Mouse (Mus musculus) MEL (cell line): ENCODE measurements at regions not wholly inside any gene's neighbourhood (a gene's known extent, or its start where the extent isn't known, plus 50 kb on each side); places are given as distances from the start of the nearest gene placed in this dataset.

Experiments
- DNase-seq: peaks from one replicate; pipeline ENCODE4 v3.0.0; 2011; ENCODE audit warnings: low read depth, low spot score
- H3K27ac ChIP-seq: 2 replicates; pipeline ENCODE4 v1.5.1; 2012; ENCODE audit warnings: low read depth, mild to moderate bottlenecking, control low read depth, low read length, moderate library complexity; ENCODE audit not compliant: control insufficient read depth
- H3K27me3 ChIP-seq, 2 experiments: fragments of 150-350 bp in 1 of 2; sonication (generic) in 1 of 2; 2 replicates each; pipeline ENCODE4 v1.6.1; 2012; ENCODE audit warnings: low read length in 2 of 2, mild to moderate bottlenecking in 2 of 2, improper control_type of control experiment in 1 of 2, moderate library complexity in 1 of 2; ENCODE audit not compliant: insufficient read depth in 2 of 2, control insufficient read depth in 1 of 2
- H3K36me3 ChIP-seq, 2 experiments: 2 replicates each; pipeline ENCODE4 v1.6.1; 2012 to 2014; ENCODE audit warnings: low read length in 2 of 2, improper control_type of control experiment in 1 of 2, inconsistent platforms in 1 of 2, mild to moderate bottlenecking in 1 of 2; ENCODE audit not compliant: insufficient read depth in 2 of 2, control insufficient read depth in 1 of 2
- H3K4me1 ChIP-seq, 2 experiments: fragments of 150-350 bp in 1 of 2; sonication (generic) in 1 of 2; 2 replicates each; pipeline ENCODE4 v1.6.1; 2012; ENCODE audit warnings: low read length in 2 of 2, improper control_type of control experiment in 1 of 2, mild to moderate bottlenecking in 1 of 2; ENCODE audit not compliant: insufficient read depth in 2 of 2, control insufficient read depth in 1 of 2
- H3K4me3 ChIP-seq, 2 experiments: fragments of 150-350 bp in 1 of 2; sonication (generic) in 1 of 2; 2 replicates each; pipeline ENCODE4 v1.5.1; 2012; ENCODE audit warnings: low read depth in 2 of 2, low read length in 2 of 2, mild to moderate bottlenecking in 2 of 2, moderate library complexity in 2 of 2, control low read depth in 1 of 2, improper control_type of control experiment in 1 of 2; ENCODE audit not compliant: control insufficient read depth in 1 of 2, insufficient read depth in 1 of 2
- H3K79me2 ChIP-seq: 2 replicates; pipeline ENCODE4 v1.6.1; 2012; ENCODE audit warnings: mild to moderate bottlenecking, low read length, moderate library complexity; ENCODE audit not compliant: control insufficient read depth, poor library complexity, insufficient read depth
- H3K9ac ChIP-seq: 2 replicates; pipeline ENCODE4 v1.6.1; 2012; ENCODE audit warnings: low read depth, mild to moderate bottlenecking, control low read depth, low read length, moderate library complexity; ENCODE audit not compliant: control insufficient read depth, poor library complexity, severe bottlenecking
- H3K9me3 ChIP-seq: fragments of 150-350 bp; sonication (generic); replicated peaks from 2 replicates; pipeline ENCODE4 v1.6.1; 2012; ENCODE audit warnings: mild to moderate bottlenecking, low read length, improper control_type of control experiment, moderate library complexity; ENCODE audit not compliant: insufficient read depth
- CHD1 ChIP-seq: IDR thresholded peaks from 2 replicates; pipeline ENCODE4 v1.6.1; 2012; ENCODE audit warnings: low read depth, mild to moderate bottlenecking, inconsistent platforms, low read length, improper control_type of control experiment
- CHD2 ChIP-seq: IDR thresholded peaks from 2 replicates; pipeline ENCODE4 v1.6.1; 2011; ENCODE audit warnings: low read length, improper control_type of control experiment
- CTCF ChIP-seq, 3 experiments: IDR thresholded peaks in 2 of 3; conservative IDR thresholded peaks in 1 of 3; 2 replicates each; pipeline ENCODE4 v1.5.1; 2011 to 2012; ENCODE audit warnings: low read length in 3 of 3, low read depth in 2 of 3, mild to moderate bottlenecking in 2 of 3, improper control_type of control experiment in 1 of 3, inconsistent platforms in 1 of 3, mixed read lengths in 1 of 3, moderate library complexity in 1 of 3; ENCODE audit not compliant: control insufficient read depth in 1 of 3, insufficient read depth in 1 of 3, poor library complexity in 1 of 3, severe bottlenecking in 1 of 3
- E2F4 ChIP-seq: IDR thresholded peaks from 2 replicates; pipeline ENCODE4 v1.6.1; 2011; ENCODE audit warnings: low read depth, low read length, improper control_type of control experiment, borderline replicate concordance
- EP300 ChIP-seq, 2 experiments: IDR thresholded peaks; 2 replicates each; pipeline ENCODE4 v1.6.1; 2011; ENCODE audit warnings: improper control_type of control experiment in 2 of 2, low read length in 2 of 2, low read depth in 1 of 2, mild to moderate bottlenecking in 1 of 2
- ETS1 ChIP-seq: IDR thresholded peaks from 2 replicates; pipeline ENCODE4 v1.6.1; 2012; ENCODE audit warnings: low read depth, mild to moderate bottlenecking, inconsistent platforms, low read length, improper control_type of control experiment, moderate library complexity
- GATA1 ChIP-seq: IDR thresholded peaks from 2 replicates; pipeline ENCODE4 v1.6.1; 2011; ENCODE audit warnings: low read depth, low read length, improper control_type of control experiment
- HCFC1 ChIP-seq: IDR thresholded peaks from 2 replicates; pipeline ENCODE4 v1.6.1; 2012; ENCODE audit warnings: low read depth, mild to moderate bottlenecking, inconsistent platforms, low read length, improper control_type of control experiment, moderate library complexity
- MAFK ChIP-seq: IDR thresholded peaks from 2 replicates; pipeline ENCODE4 v1.6.1; 2011; ENCODE audit warnings: low read depth, mild to moderate bottlenecking, low read length, improper control_type of control experiment, borderline replicate concordance
- MAX ChIP-seq: IDR thresholded peaks from 2 replicates; pipeline ENCODE4 v1.6.1; 2011; ENCODE audit warnings: low read length, improper control_type of control experiment
- MAZ ChIP-seq: IDR thresholded peaks from 2 replicates; pipeline ENCODE4 v1.6.1; 2012; ENCODE audit warnings: low read depth, mild to moderate bottlenecking, inconsistent platforms, low read length, improper control_type of control experiment
- MEF2A ChIP-seq: IDR thresholded peaks from 2 replicates; pipeline ENCODE4 v1.6.1; 2014; ENCODE audit warnings: low read depth, mild to moderate bottlenecking, inconsistent platforms, low read length, improper control_type of control experiment; ENCODE audit not compliant: poor library complexity, insufficient replicate concordance, severe bottlenecking; ENCODE audit errors: extremely low read depth
- NRF1 ChIP-seq: IDR thresholded peaks from 2 replicates; pipeline ENCODE4 v1.6.1; 2014; ENCODE audit warnings: low read depth, mild to moderate bottlenecking, inconsistent platforms, low read length, improper control_type of control experiment, moderate library complexity; ENCODE audit not compliant: poor library complexity, insufficient read depth, severe bottlenecking
- POLR2AphosphoS5 ChIP-seq: IDR thresholded peaks from 2 replicates; pipeline ENCODE4 v1.6.1; 2012; ENCODE audit warnings: low read depth, borderline replicate concordance, mild to moderate bottlenecking, inconsistent platforms, low read length, moderate library complexity, mixed read lengths
- RCOR1 ChIP-seq: IDR thresholded peaks from 2 replicates; pipeline ENCODE4 v1.6.1; 2012; ENCODE audit warnings: low read depth, mild to moderate bottlenecking, inconsistent platforms, low read length, improper control_type of control experiment
- SIN3A ChIP-seq: IDR thresholded peaks from 2 replicates; pipeline ENCODE4 v1.6.1; 2012; ENCODE audit warnings: low read length, improper control_type of control experiment, inconsistent platforms
- TAL1 ChIP-seq: IDR thresholded peaks from 2 replicates; pipeline ENCODE4 v1.6.1; 2012; ENCODE audit warnings: mild to moderate bottlenecking, inconsistent platforms, low read length, moderate library complexity, mixed read lengths
- TBP ChIP-seq: IDR thresholded peaks from 2 replicates; pipeline ENCODE4 v1.8.0; 2011; ENCODE audit warnings: low read depth, low read length, improper control_type of control experiment
- TCF12 ChIP-seq: IDR thresholded peaks from 2 replicates; pipeline ENCODE4 v1.6.1; 2014; ENCODE audit warnings: low read depth, mild to moderate bottlenecking, inconsistent platforms, low read length, improper control_type of control experiment, moderate library complexity
- UBTF ChIP-seq: IDR thresholded peaks from 2 replicates; pipeline ENCODE4 v1.6.1; 2012; ENCODE audit warnings: low read depth, mild to moderate bottlenecking, inconsistent platforms, low read length, improper control_type of control experiment, moderate library complexity, borderline replicate concordance; ENCODE audit not compliant: insufficient read depth
- USF1 ChIP-seq: IDR thresholded peaks from 2 replicates; pipeline ENCODE4 v1.6.1; 2014; ENCODE audit warnings: low read depth, mild to moderate bottlenecking, inconsistent platforms, low read length, improper control_type of control experiment, moderate library complexity
- ZC3H11A ChIP-seq: IDR thresholded peaks from 2 replicates; pipeline ENCODE4 v1.6.1; 2012; ENCODE audit warnings: low read depth, mild to moderate bottlenecking, inconsistent platforms, low read length, improper control_type of control experiment
- ZKSCAN1 ChIP-seq: IDR thresholded peaks from 2 replicates; pipeline ENCODE4 v1.6.1; 2012; ENCODE audit warnings: low read depth, mild to moderate bottlenecking, inconsistent platforms, low read length, improper control_type of control experiment, moderate library complexity
- ZMIZ1 ChIP-seq: IDR thresholded peaks from 2 replicates; pipeline ENCODE4 v1.6.1; 2012; ENCODE audit warnings: low read depth, mild to moderate bottlenecking, inconsistent platforms, low read length, improper control_type of control experiment, moderate library complexity

GRCm38 (mm10) chr5:43081561-43082534 is 151.1 kb upstream of the Cpeb2 start (continued):
- no peak for TF ChIP-seq MAZ
- no peak for TF ChIP-seq E2F4
- peak; percentile 74 for TF ChIP-seq RCOR1
- TF ChIP-seq TAL1: peak; percentile 10; the same call in 1 of the 2 replicates
- peak; percentile 82 to 84 for TF ChIP-seq EP300 (IDR thresholded peaks at IDR 0.05; ENCODE audit: low read depth in 1 of 2, low read length in 2 of 2)
- TF ChIP-seq TCF12: peak; percentile 74
- TF ChIP-seq NRF1: no peak
- TF ChIP-seq GATA1: peak; percentile 59; the same call in 1 of the 2 replicates

- Histone ChIP-seq H3K9ac (no peak overlapping the region), H3K4me3 (no peak overlapping the region), H3K4me1 (peaks cover 6 to 21% of the 10 kb centered on the region in 2 experiments; a peak in 3 of 4 replicates), H3K9me3 (no peaks in the 10 kb centered on the region), H3K27ac (no peak overlapping the region), H3K27me3 (no peaks in the 10 kb centered on the region), H3K79me2 (no peaks in the 10 kb centered on the region), H3K36me3 (peaks cover 0 to 15% of the 10 kb centered on the region in 2 experiments; a peak in 2 of 4 replicates)
- peak; percentile 92 for TF ChIP-seq MAFK
- no peak for TF ChIP-seq SIN3A
- no peak for TF ChIP-seq HCFC1
- no peak for DNase-seq
These were observed 145.9 kb upstream of the Cpeb2 start for GRCm38 (mm10) chr5:43087077-43087476.

- Histone ChIP-seq H3K4me3 (no peak overlapping the region), H3K4me1 (peaks cover 5 to 17% of the 10 kb centered on the region in 2 experiments; a peak in 3 of 4 replicates), H3K9me3 (no peaks in the 10 kb centered on the region), H3K79me2 (no peaks in the 10 kb centered on the region), H3K9ac (no peak overlapping the region), H3K27ac (no peak overlapping the region), H3K27me3 (no peaks in the 10 kb centered on the region), H3K36me3 (peaks cover 0 to 10% of the 10 kb centered on the region in 2 experiments; a peak in 2 of 4 replicates)
- DNase-seq: peak; percentile 70
- no peak for TF ChIP-seq ZMIZ1
- no peak for TF ChIP-seq HCFC1
- no peak for TF ChIP-seq CHD2
- TF ChIP-seq MEF2A: peak; percentile 90; the same call in 1 of the 2 replicates
- TF ChIP-seq EP300 (IDR thresholded peaks at IDR 0.05; ENCODE audit: low read depth in 1 of 2, low read length in 2 of 2): peak; percentile 76 to 85
- TF ChIP-seq CHD1: no peak
- TF ChIP-seq UBTF: 0 out of 2 replicates have a peak, but pooled peaks have one; percentile 40
- TF ChIP-seq ETS1: peak; percentile 85
- no peak for TF ChIP-seq MAX
- 0 out of 2 replicates have a peak, but pooled peaks have one; percentile 15 for TF ChIP-seq TBP
- TF ChIP-seq CTCF (IDR thresholded peaks at IDR 0.05 in 2 of 3, conservative IDR thresholded peaks at IDR 0.05 in 1 of 3; ENCODE audit: control insufficient read depth in 1 of 3, insufficient read depth in 1 of 3, low read depth in 2 of 3, low read length in 3 of 3, poor library complexity in 1 of 3, severe bottlenecking in 1 of 3): no peak
- TF ChIP-seq ZKSCAN1: no peak
- no peak for TF ChIP-seq ZC3H11A
- no peak for TF ChIP-seq MAZ
- no peak for TF ChIP-seq POLR2AphosphoS5
- TF ChIP-seq NRF1: no peak
- peak; percentile 54 for TF ChIP-seq TAL1
- TF ChIP-seq TCF12: peak; percentile 85
- peak; percentile 75 for TF ChIP-seq GATA1
- TF ChIP-seq USF1: no peak
- TF ChIP-seq RCOR1: peak; percentile 5; the same call in 1 of the 2 replicates
These were observed 145.0 kb upstream of the Cpeb2 start for GRCm38 (mm10) chr5:43087907-43088387.
